Mouse (Mus musculus): ENCODE data around the gene Slc25a24. TPM values are rescaled to one million over a fixed set of nuclear protein-coding genes. Genes with fewer than 3 reads are reported as not detected.

Slc25a24 gene
- polyA plus RNA-seq (2012; rRNA removed), result 2.3 and 2.7 TPM in 2 replicates

GRCm38 (mm10) chr3:109122641-109123530 is at the start of gene Slc25a24:
Gene Slc25a24, plus strand, starts transcription at chr3:109123149.

DNA sequence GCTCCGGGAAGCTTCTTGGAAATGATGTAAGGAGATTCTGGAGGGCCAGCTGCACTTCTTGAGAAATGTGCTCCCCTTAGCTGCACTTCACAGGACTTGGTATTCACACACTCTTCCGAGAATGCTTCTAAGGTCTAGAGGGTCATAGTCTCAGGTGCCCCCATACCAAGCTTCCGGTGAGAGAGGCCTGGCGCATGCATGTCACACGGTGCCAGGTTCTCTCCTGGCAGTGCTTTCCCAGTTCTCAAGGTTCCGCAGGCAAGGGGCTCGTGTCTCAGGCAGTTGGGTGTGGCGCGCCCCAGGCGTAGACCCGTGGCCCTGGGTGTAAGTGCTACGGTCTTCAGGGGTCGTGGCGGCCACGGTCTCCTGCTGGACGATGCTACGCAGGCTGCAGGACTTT is 42.8 kb upstream of the Slc25a24 start, which contains the start of gene Slc25a54:
TSS of gene Slc25a54 (plus strand) at position 301 of the 400 bp plus-strand sequence.

Other genes with a start within 250 kb of the Slc25a24 start
- 0.02 TPM in 2 replicates for gene Fndc7, start 233.1 kb upstream of the Slc25a24 start, polyA plus RNA-seq (2012; rRNA removed)
- 54.8 and 58.9 TPM in 2 replicates for gene Prpf38b, start 211.4 kb upstream of the Slc25a24 start, polyA plus RNA-seq (2012; rRNA removed)
- gene Henmt1, start 183.3 kb upstream of the Slc25a24 start, polyA plus RNA-seq (2012; rRNA removed), result 0.05 and 0.07 TPM in 2 replicates
- gene Gm9857, start 182.7 kb upstream of the Slc25a24 start, polyA plus RNA-seq (2012; rRNA removed), result not detected in 2 replicates
- 2.0 and 2.5 TPM in 2 replicates for gene Fam102b, start 95.5 kb upstream of the Slc25a24 start, polyA plus RNA-seq (2012; rRNA removed)
- gene Slc25a54, start 42.7 kb upstream of the Slc25a24 start, polyA plus RNA-seq (2012; rRNA removed), result not detected in 2 replicates
- 1.2 and 1.4 TPM in 2 replicates for gene Vav3, start 217.5 kb downstream of the Slc25a24 start, polyA plus RNA-seq (2012; rRNA removed)

Data from liver, embryonic 14 days (tissue).